Mouse (Mus musculus) heart, adult 2 months (tissue): ENCODE data around the gene Rasl11a. TPM values are rescaled to one million over a fixed set of nuclear protein-coding genes. Genes with fewer than 3 reads are reported as not detected.

Experiments
- DNase-seq, 2 experiments: peaks; one replicate each; pipeline ENCODE4 v3.0.0; 2021
- H3K27ac ChIP-seq: fragments of 200-600 bp; 2 replicates; pipeline ENCODE4 v1.8.1; 2022
- H3K27me3 ChIP-seq: fragments of 200-500 bp; 2 replicates; pipeline ENCODE4 v1.6.1; 2012; ENCODE audit warnings: mild to moderate bottlenecking, low read length, inconsistent platforms, mixed read lengths; ENCODE audit not compliant: control insufficient read depth, insufficient read depth
- H3K36me3 ChIP-seq: fragments of 200-500 bp; 2 replicates; pipeline ENCODE4 v1.6.1; 2012; ENCODE audit warnings: low read length, inconsistent platforms; ENCODE audit not compliant: control insufficient read depth, insufficient read depth
- H3K4me1 ChIP-seq: fragments of 200-500 bp; 2 replicates; pipeline ENCODE4 v1.6.1; 2011; ENCODE audit warnings: low read length; ENCODE audit not compliant: control insufficient read depth, insufficient read depth
- H3K4me3 ChIP-seq: fragments of 200-600 bp; 2 replicates; pipeline ENCODE4 v1.8.1; 2022
- H3K79me2 ChIP-seq: fragments of 200-500 bp; replicated peaks from 2 replicates; pipeline ENCODE4 v1.6.1; 2012; ENCODE audit warnings: mild to moderate bottlenecking, inconsistent platforms, low read length, moderate library complexity, mixed read lengths; ENCODE audit not compliant: control insufficient read depth, insufficient read depth
- H3K9ac ChIP-seq: fragments of 200-500 bp; 2 replicates; pipeline ENCODE4 v1.6.1; 2012; ENCODE audit warnings: low read depth, mild to moderate bottlenecking, control low read depth, inconsistent platforms, low read length, mixed read lengths
- CTCF ChIP-seq: fragments of 200-600 bp; IDR thresholded peaks from 2 replicates; pipeline ENCODE4 v1.8.1; 2022; ENCODE audit warnings: antibody characterized with exemption, mild to moderate bottlenecking, moderate library complexity
- EP300 ChIP-seq: fragments of 200-500 bp; IDR thresholded peaks from 2 replicates; pipeline ENCODE4 v1.6.1; 2011; ENCODE audit warnings: low read depth, low read length, control low read depth; ENCODE audit not compliant: insufficient read depth
- POLR2A ChIP-seq: fragments of 200-500 bp; IDR thresholded peaks from 2 replicates; pipeline ENCODE4 v1.6.1; 2011; ENCODE audit warnings: mild to moderate bottlenecking, low read depth, low read length, control low read depth; ENCODE audit not compliant: insufficient read depth
- WGBS: fragments of 180-500 bp; shearing (Covaris S2); methylation state at CpG from one replicate; pipeline ENCODE4 v1.1.7; 2018; 5-methylcytosine and 5-hydroxymethylcytosine counted together
- intact Hi-C: fragments of 180-260 bp; cut with DNase I; formaldehyde crosslinking; loops from one replicate; pipeline ENCODE4 v1.15.1; 2025
- polyA plus RNA-seq: library from polyadenylated mRNA; depleted of rRNA; stranded (reverse); fragments of >200 nt; gene quantifications from 2 replicates; pipeline ENCODE4 v1.2.3, GENCODE M21; 2012
- total RNA-seq, 2 experiments: library from RNA; stranded (reverse); gene quantifications; 2 replicates each; pipeline ENCODE4 v1.2.3; 2021

The Rasl11a gene
- total and polyA plus RNA-seq, 3 experiments: 1.8 to 3.7 (median 2.7) TPM

DNA sequence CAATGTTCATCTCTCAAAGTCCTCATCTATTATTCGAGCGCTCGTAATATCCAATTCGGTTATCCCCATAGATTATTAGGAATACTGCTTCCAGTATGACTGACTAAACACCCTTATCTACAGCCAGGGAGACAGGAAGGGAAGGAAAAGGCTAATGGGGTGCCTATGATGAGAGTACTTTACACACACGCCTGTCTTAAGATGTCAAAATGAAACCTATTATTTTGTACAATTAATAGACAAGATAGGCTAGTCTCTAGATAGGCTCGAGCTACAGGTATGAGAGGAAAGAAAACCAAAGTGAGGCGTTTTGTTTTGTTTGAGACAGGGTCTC is 12.5 kb upstream of the Rasl11a start:
- peak overlapping the region; percentile 65 for H3K4me3 ChIP-seq
- peaks cover 17% of the 10 kb centered on the region for H3K36me3 ChIP-seq
- 40% methylated on average over 7 of the region's 7 CpGs for WGBS
- DNase-seq: no peak
- intact Hi-C loops: loop anchor here (2.0 to 10.0 kb wide), 4 partner anchors 38 to 242 kb away; partner anchors contain the start of genes Lnx2, Polr1d and Usp12
- H3K27ac ChIP-seq: peak overlapping the region; percentile 100
- peak overlapping the region; percentile 14; the same call in 1 of the 2 replicates for H3K9ac ChIP-seq
- TF ChIP-seq EP300: no peak
- H3K4me1 ChIP-seq: peaks cover 2% of the 10 kb centered on the region; the same call in 1 of the 2 replicates
- H3K79me2 ChIP-seq: no peaks in the 10 kb centered on the region
- H3K27me3 ChIP-seq: no peaks in the 10 kb centered on the region

DNA sequence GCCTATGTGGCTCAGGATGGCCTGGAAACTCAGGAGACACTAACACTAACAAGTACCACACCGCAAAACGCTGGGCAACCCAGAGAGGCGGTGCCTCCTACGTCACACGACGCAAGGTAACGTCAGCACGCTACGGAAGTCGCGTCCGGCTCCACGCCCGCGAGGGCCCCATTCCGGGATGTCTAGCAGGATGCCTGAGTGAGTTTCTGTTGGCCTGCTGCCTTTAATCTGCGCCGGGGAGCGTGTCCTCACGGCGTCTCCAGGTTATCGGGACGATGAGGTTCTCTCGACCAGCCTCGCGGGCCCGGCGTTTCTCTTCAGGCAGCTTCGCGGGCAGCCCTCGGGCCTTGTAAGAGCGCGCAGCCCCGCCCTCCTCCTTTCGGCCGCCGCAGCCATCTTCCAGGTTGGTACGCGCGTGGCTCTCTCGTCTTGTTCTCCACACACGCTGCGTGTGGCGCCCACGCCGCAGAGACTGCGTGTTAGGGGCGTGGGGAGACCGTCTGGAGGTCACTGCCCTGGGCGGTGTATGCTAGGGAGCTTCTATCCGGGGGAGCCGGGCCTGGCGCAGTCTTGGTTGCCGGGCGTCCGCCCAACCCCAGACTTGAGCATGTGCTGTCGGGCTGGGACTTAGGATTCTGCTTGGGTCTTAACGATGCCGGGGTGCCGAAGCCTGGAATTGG is 12.0 kb upstream of the Rasl11a start, which contains the start of gene Rpl21:
Gene Rpl21 (plus strand): TSS at position 122 of the 680 bp plus-strand sequence.
- Histone ChIP-seq H3K4me1 (peaks cover 2% of the 10 kb centered on the region; the same call in 1 of the 2 replicates), H3K9ac (peak within 1 kb of the TSS; percentile 94), H3K27me3 (no peaks in the 10 kb centered on the region), H3K27ac (peak within 1 kb of the TSS; percentile 100), H3K36me3 (peaks cover 17% of the 10 kb centered on the region), H3K79me2 (no peaks in the 10 kb centered on the region), H3K4me3 (peak within 1 kb of the TSS; percentile 65)
- TF ChIP-seq EP300 (peak; percentile 69), CTCF (no peak), POLR2A (peak; percentile 94)
- intact Hi-C loops: loop anchor here (1.0 to 10.0 kb wide), 5 partner anchors 12 to 242 kb away; partner anchors contain the start of genes Lnx2, Polr1d, Rasl11a and Usp12
- WGBS: under 1% methylated on average over 60 of the region's 60 CpGs
- peak; percentile 96 to 97 for DNase-seq

DNA sequence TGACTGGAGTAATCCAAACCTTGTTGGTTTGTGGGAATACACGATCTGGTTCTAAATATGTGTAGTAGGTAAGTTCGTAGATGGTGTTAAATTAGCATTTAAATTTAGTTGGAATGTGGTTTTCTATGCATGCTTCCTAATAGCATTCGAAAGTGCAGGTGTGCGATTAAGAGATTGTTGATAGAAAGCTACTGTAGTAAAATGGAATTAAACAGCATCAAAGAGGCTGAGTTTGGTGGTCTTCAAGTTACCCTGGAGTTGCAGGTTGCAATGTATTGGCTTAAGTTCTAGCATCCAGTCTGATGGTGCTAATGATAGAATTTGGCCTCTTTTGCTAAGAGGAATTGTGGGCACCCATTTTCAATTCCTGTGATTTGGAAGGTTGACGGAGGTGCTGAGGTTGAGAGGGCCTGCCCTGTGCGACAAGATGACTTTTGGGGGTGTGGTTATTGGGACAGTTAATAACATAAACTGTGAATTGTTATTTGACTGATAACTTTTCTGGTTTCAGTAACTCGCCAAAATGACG is 11.1 kb upstream of the Rasl11a start:
- peak overlapping the region; percentile 100 for H3K27ac ChIP-seq
- peak overlapping the region; percentile 65 for H3K4me3 ChIP-seq
- no peaks in the 10 kb centered on the region for H3K27me3 ChIP-seq
- intact Hi-C loops: loop anchor here (1.0 to 10.0 kb wide), 5 partner anchors 12 to 241 kb away; partner anchors contain the start of genes Lnx2, Polr1d, Rasl11a and Usp12
- peaks cover 2% of the 10 kb centered on the region; the same call in 1 of the 2 replicates for H3K4me1 ChIP-seq
- no peaks in the 10 kb centered on the region for H3K79me2 ChIP-seq
- no peak for DNase-seq
- TF ChIP-seq POLR2A (no peak), EP300 (no peak), CTCF (no peak)
- WGBS: 16% methylated on average over 8 of the region's 8 CpGs
- peak overlapping the region; percentile 94 for H3K9ac ChIP-seq
- H3K36me3 ChIP-seq: peaks cover 17% of the 10 kb centered on the region

DNA sequence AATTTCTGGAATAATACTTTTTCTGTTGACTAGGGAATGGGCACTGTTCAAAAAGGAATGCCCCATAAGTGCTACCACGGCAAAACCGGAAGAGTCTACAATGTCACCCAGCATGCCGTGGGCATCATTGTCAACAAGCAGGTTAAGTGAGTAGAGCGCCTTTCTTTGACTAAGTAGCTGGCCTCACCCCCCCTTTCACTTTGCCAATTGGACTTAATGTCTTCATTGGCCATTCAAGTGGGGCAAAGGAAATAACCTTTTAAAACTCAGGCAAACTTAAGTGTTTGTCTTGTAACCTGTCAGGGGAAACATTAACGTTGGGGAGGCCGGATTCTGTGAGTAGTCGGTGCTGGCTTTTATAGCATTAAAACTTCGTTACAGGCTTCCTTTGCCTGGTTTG is 9.9 kb upstream of the Rasl11a start:
- no peak for DNase-seq
- TF ChIP-seq CTCF: no peak
- TF ChIP-seq POLR2A: no peak
- TF ChIP-seq EP300: no peak
- Histone ChIP-seq H3K9ac (no peak overlapping the region), H3K36me3 (peaks cover 17% of the 10 kb centered on the region), H3K79me2 (no peaks in the 10 kb centered on the region), H3K27ac (no peak overlapping the region), H3K4me3 (no peak overlapping the region), H3K4me1 (peaks cover 2% of the 10 kb centered on the region; the same call in 1 of the 2 replicates), H3K27me3 (no peaks in the 10 kb centered on the region)
- intact Hi-C loops: loop anchor here (5.0 to 10.0 kb wide), 3 partner anchors 60 to 240 kb away; partner anchors contain the start of genes Lnx2 and Polr1d
- WGBS: 81% methylated on average over 8 of the region's 8 CpGs

DNA sequence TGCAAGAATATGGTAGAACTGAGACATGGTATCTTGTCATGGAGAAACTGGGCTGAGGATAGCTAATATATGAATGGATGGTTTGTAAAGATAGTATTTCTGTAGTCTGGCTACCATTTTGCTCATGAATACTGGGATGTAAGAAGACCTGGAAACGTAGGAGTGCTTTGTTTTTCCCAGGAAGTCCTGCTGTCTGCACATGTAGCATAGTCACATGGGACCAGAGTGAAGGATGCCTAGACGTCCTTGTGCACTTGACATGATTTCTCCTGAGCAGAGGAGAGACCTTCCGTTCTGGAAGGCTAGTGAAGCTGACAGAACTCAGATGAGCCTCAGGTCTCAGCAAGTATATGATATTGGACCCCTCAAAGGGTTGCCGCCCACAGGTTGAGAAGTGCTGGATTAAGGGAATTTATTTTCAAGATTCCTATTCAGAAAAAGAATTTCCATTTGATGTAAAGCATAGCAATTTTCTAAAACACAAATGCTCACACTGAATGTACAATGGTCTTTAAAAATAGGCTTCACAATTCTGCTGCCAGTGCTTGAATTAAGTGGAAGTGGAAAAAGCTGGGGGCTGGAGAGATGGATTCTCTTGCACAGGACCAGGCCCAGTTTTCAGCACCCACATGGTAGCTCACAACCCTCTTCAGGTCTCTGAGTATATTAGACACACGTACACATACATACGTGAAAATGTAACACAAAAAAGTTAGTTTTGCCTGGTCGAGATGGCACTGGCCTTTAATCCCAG is 6.7 kb upstream of the Rasl11a start:
- peaks cover 2% of the 10 kb centered on the region; the same call in 1 of the 2 replicates for H3K4me1 ChIP-seq
- H3K36me3 ChIP-seq: peaks cover 17% of the 10 kb centered on the region
- no peak for DNase-seq
- no peak overlapping the region for H3K27ac ChIP-seq
- H3K4me3 ChIP-seq: no peak overlapping the region
- H3K27me3 ChIP-seq: no peaks in the 10 kb centered on the region
- intact Hi-C loops: loop anchor here (10.0 kb wide), 2 partner anchors 63 to 237 kb away; partner anchors contain the start of genes Lnx2 and Polr1d
- no peak for TF ChIP-seq CTCF
- no peak for TF ChIP-seq EP300
- no peak for TF ChIP-seq POLR2A
- no peaks in the 10 kb centered on the region for H3K79me2 ChIP-seq
- no peak overlapping the region for H3K9ac ChIP-seq
- WGBS: 62% methylated on average over 7 of the region's 7 CpGs
